Mouse (Mus musculus): ENCODE data around the gene Btbd9. TPM values are rescaled to one million over a fixed set of nuclear protein-coding genes. Genes with fewer than 3 reads are reported as not detected.

Gene Btbd9
- polyA plus RNA-seq, 1 experiment: 21.0 TPM

DNA sequence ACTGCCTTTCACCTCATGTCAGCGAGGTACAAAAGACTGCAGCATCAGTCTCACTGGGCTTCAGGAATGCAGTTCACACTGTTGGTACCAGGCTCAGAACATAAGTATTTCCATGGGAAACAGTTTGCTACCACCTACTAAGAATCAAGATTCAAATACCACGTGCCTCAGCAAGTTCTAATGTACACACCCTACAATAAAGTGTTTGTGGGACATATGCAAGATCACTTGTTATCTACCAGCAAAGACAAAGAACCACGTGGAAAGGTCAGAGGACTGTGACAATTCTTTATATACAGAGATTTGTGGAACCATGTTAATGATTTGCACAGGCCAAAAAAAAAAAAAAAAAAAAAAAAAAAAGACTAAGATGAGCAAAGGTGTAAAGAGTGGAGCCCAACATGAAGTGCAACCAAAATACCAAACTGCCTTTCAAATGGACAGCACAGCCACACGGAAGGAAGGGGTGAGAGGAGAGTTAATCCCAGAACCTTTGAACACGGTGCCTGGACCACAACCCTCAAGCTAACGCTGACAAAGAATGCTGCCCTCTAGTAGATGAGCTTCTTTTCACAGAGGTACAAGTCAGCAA is 12.7 kb downstream of the Btbd9 start:
- 76% methylated on average over 6 of the region's 6 CpGs for WGBS
- TF ChIP-seq POLR2A (IDR thresholded peaks at IDR 0.05; ENCODE audit: borderline replicate concordance, control insufficient read depth, low read depth, low read length) (no peak), CTCF (IDR thresholded peaks at IDR 0.05; ENCODE audit: control insufficient read depth, insufficient read depth, low read length) (no peak)
- Histone ChIP-seq H3K4me3 (replicated peaks; ENCODE audit: control insufficient read depth, low read depth, low read length) (no peak overlapping the region), H3K4me1 (ENCODE audit: control insufficient read depth, insufficient read depth, low read length) (no peaks in the 10 kb centered on the region), H3K27ac (ENCODE audit: control insufficient read depth, insufficient read depth, low read depth, low read length, poor library complexity) (no peak overlapping the region)

DNA sequence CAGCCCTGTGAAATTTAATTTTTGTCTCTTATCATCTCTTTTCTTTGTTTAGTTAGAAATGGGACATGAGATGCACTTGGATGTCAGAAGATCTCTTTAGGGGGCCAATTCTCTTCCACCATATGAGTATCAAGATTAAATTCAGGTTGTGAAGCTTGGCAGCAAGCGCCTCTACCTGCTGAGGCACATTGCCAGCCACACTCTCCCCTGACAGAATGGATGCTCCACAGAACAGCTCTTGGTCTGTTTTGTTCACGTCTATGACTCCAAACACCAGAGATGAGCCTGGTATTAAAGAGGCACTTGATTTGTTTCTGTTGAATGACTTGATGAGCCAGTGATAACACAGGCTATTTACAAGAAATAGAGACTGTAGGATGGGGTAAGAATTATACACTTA is 13.5 kb downstream of the Btbd9 start:
- H3K27ac ChIP-seq (ENCODE audit: control insufficient read depth, insufficient read depth, low read depth, low read length, poor library complexity): no peak overlapping the region
- WGBS: 79% methylated on average over 2 of the region's 2 CpGs
- no peak overlapping the region for H3K4me3 ChIP-seq (replicated peaks; ENCODE audit: control insufficient read depth, low read depth, low read length)
- TF ChIP-seq POLR2A (IDR thresholded peaks at IDR 0.05; ENCODE audit: borderline replicate concordance, control insufficient read depth, low read depth, low read length) (no peak), CTCF (IDR thresholded peaks at IDR 0.05; ENCODE audit: control insufficient read depth, insufficient read depth, low read length) (no peak)
- H3K4me1 ChIP-seq (ENCODE audit: control insufficient read depth, insufficient read depth, low read length): no peaks in the 10 kb centered on the region

DNA sequence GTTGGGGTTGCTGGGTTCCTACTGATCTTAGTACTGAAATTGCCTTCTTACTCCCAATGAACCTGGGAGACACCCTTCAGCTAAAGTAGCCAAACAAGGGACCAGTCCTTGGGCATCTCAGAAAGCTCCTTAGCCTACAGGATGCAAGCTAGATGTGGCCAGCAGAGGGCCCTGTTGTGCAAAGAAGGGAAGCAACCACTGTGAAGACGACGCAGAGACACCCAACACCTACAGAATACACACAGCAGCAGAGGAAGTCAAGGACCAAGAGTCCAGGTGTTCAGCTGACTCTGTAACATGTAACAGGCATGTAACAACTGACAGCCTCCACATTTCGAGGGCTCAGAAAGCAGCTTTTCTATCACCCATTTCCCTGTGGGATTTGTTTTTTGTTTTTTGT is 16.8 kb downstream of the Btbd9 start:
- H3K4me3 ChIP-seq (replicated peaks; ENCODE audit: control insufficient read depth, low read depth, low read length): no peak overlapping the region
- H3K4me1 ChIP-seq (ENCODE audit: control insufficient read depth, insufficient read depth, low read length): no peaks in the 10 kb centered on the region
- H3K27ac ChIP-seq (ENCODE audit: control insufficient read depth, insufficient read depth, low read depth, low read length, poor library complexity): no peak overlapping the region
- WGBS: 28% methylated on average over 3 of the region's 3 CpGs
- TF ChIP-seq POLR2A (IDR thresholded peaks at IDR 0.05; ENCODE audit: borderline replicate concordance, control insufficient read depth, low read depth, low read length): no peak
- peak; percentile 81 for TF ChIP-seq CTCF (IDR thresholded peaks at IDR 0.05; ENCODE audit: control insufficient read depth, insufficient read depth, low read length)

DNA sequence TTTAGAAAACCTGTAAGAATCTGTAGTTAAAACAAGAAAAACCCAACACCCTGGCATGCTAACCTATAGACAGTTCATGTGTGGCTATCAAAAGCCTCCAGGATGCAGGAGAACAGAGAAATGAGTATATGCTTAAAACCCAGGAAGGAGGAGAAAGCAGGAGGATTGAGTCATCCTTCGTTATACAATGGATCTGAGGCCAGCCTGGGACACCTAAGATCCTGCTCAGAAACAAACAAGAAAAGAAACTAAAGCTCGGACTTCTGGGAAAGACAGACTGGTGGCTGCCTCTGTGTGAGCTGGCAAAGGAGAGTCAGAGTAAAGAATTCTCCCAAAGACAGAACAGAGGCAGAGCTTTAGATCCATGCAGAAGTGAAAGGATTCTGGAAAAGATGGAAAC is 17.7 kb downstream of the Btbd9 start:
- H3K27ac ChIP-seq (ENCODE audit: control insufficient read depth, insufficient read depth, low read depth, low read length, poor library complexity): no peak overlapping the region
- 70% methylated on average over 2 of the region's 2 CpGs for WGBS
- H3K4me3 ChIP-seq (replicated peaks; ENCODE audit: control insufficient read depth, low read depth, low read length): no peak overlapping the region
- TF ChIP-seq POLR2A (IDR thresholded peaks at IDR 0.05; ENCODE audit: borderline replicate concordance, control insufficient read depth, low read depth, low read length) (no peak), CTCF (IDR thresholded peaks at IDR 0.05; ENCODE audit: control insufficient read depth, insufficient read depth, low read length) (no peak)
- H3K4me1 ChIP-seq (ENCODE audit: control insufficient read depth, insufficient read depth, low read length): no peaks in the 10 kb centered on the region

DNA sequence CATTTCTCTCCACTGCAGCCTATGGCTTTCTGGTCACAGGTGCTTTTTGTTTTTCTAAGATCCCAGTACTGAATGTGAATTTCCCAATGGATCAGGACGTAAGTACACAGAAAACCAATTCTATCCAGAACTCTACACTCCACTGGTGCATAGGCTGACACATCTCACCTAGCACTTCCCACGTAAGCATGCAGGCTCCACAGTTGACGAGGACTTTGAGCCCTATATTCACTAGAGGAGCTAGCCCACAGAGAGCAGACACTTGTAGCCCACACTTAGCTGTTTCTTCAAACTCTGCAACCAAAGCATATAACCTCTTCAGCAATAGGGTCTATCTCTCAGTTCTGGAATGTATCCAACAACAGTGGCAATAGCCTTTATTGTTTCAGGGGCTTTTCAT is 19.8 kb downstream of the Btbd9 start:
- TF ChIP-seq POLR2A (IDR thresholded peaks at IDR 0.05; ENCODE audit: borderline replicate concordance, control insufficient read depth, low read depth, low read length) (no peak), CTCF (IDR thresholded peaks at IDR 0.05; ENCODE audit: control insufficient read depth, insufficient read depth, low read length) (no peak)
- H3K4me1 ChIP-seq (ENCODE audit: control insufficient read depth, insufficient read depth, low read length): no peaks in the 10 kb centered on the region
- H3K27ac ChIP-seq (ENCODE audit: control insufficient read depth, insufficient read depth, low read depth, low read length, poor library complexity): no peak overlapping the region
- WGBS: 82% methylated on average over 3 of the region's 3 CpGs
- no peak overlapping the region for H3K4me3 ChIP-seq (replicated peaks; ENCODE audit: control insufficient read depth, low read depth, low read length)

DNA sequence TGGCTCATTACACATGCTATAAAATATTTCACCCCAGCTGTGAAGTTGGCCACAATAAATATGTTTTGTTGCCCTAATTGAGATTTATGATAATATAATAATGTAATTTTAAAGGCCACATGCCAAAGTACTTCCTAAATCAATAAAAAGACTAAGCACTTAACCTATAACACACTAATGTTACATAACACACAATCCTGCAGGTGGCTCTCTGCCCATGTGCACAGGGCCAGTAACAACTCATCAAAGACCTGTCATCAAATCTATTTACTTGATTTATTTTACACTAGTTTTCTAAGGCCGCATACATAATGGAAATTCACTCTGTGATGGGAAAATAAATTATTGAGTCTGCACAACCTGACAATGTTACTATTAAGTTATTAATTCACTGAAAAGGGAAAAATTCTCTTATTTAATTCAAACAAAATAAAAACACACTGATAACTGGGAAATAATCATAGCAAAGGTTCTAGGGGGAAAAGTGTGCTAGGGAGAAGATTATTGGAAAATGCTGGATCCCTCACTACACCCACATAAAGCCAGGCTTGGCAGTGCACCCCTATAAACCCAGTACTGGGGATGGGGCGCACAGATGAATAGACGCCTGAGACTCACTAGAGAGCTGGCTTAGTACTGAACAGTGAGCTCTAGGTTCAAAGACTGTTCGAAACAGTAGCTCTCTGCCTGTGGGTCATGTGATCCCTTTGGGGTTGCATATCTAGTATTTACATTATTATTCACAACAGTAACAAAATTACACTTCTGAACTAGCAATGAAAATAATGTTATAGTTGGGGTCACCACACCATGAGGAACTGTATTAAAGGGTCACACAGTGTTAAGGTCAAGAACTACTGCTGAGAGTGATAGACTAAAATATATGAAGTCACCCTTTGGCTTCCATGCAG is 23.0 kb downstream of the Btbd9 start:
- peaks cover 1% of the 10 kb centered on the region for H3K4me1 ChIP-seq (ENCODE audit: control insufficient read depth, insufficient read depth, low read length)
- TF ChIP-seq POLR2A (IDR thresholded peaks at IDR 0.05; ENCODE audit: borderline replicate concordance, control insufficient read depth, low read depth, low read length) (no peak), CTCF (IDR thresholded peaks at IDR 0.05; ENCODE audit: control insufficient read depth, insufficient read depth, low read length) (no peak)
- H3K4me3 ChIP-seq (replicated peaks; ENCODE audit: control insufficient read depth, low read depth, low read length): no peak overlapping the region
- 83% methylated on average over 4 of the region's 4 CpGs for WGBS
- no peak overlapping the region for H3K27ac ChIP-seq (ENCODE audit: control insufficient read depth, insufficient read depth, low read depth, low read length, poor library complexity)

DNA sequence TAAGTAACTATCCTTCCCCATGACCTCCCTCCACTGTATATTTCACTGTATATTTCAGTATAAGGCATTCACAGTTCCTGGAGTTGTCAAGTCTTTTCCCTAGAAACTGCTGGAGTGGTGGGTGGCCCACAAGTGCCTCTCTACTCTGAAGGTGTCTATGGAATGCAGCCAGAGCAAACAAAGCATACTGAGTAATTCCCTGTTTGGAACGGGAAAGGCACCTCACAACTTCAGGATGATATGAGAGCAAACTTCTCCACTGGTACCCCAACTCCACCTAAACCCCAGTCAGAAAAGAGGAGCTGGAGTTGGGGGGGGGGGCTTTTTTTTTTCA is 25.5 kb downstream of the Btbd9 start:
- H3K4me3 ChIP-seq (replicated peaks; ENCODE audit: control insufficient read depth, low read depth, low read length): no peak overlapping the region
- whole genome bisulfite sequencing: 85% methylated on average over 1 of the region's 1 CpGs
- H3K27ac ChIP-seq (ENCODE audit: control insufficient read depth, insufficient read depth, low read depth, low read length, poor library complexity): no peak overlapping the region
- TF ChIP-seq CTCF (IDR thresholded peaks at IDR 0.05; ENCODE audit: control insufficient read depth, insufficient read depth, low read length) (no peak), POLR2A (IDR thresholded peaks at IDR 0.05; ENCODE audit: borderline replicate concordance, control insufficient read depth, low read depth, low read length) (no peak)
- peaks cover 1% of the 10 kb centered on the region for H3K4me1 ChIP-seq (ENCODE audit: control insufficient read depth, insufficient read depth, low read length)

DNA sequence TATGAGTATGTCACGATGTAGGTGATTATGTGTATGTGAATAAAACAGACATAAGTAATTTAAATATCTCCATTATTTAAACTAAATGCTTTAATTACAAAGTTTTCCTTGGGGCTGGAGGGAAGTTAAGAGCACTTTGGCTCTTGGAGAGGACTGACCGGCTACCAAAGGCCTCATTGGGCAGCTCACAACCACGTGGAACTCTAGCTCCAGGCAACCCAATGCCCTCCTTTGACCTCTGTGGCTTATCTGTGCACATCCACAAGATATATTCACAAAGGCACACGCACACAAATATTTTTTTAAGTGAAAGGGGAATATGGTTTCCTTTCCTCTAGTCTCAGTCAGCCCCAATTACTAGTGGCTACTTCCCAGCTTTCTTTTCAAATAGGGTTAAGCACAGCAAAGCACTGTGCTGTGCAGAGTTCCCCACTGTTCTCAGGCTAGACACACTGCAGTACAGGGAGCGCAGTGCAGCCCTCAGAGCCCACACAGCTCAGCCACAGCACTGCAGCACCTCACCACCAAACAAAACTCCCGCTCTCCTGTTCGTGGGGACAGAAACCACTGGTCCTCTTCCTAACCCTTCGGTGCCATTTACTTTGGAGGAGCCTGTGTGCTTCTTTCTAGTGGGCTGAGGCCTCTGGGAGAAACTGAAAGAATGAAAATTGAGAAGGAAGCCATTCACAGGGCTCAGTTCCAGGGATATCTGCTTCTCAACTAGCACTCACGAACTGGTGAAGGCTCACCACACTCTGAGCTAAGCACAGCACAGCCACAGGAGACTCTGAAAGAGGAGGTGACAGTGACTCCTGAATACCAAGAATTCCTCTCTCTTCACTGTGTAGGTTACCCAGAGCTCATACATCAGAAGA is 26.2 kb downstream of the Btbd9 start:
- Histone ChIP-seq H3K4me1 (ENCODE audit: control insufficient read depth, insufficient read depth, low read length) (peaks cover 1% of the 10 kb centered on the region), H3K27ac (ENCODE audit: control insufficient read depth, insufficient read depth, low read depth, low read length, poor library complexity) (no peak overlapping the region), H3K4me3 (replicated peaks; ENCODE audit: control insufficient read depth, low read depth, low read length) (no peak overlapping the region)
- WGBS: 60% methylated on average over 9 of the region's 9 CpGs
- no peak for TF ChIP-seq POLR2A (IDR thresholded peaks at IDR 0.05; ENCODE audit: borderline replicate concordance, control insufficient read depth, low read depth, low read length)
- TF ChIP-seq CTCF (IDR thresholded peaks at IDR 0.05; ENCODE audit: control insufficient read depth, insufficient read depth, low read length): no peak
